Comparison of ENCODE assay signal across 29 mouse cellular contexts in genomic region chr19:4446661-4447420, GRCm38 (mm10). TPM values are rescaled to one million over a fixed set of nuclear protein-coding genes. Genes with fewer than 3 reads are reported as not detected.
DNase-seq lines count a peak whose midpoint lies in the region; ATAC-seq lines count a peak whose summit lies in the region.
"Had no signal": no experiment of that assay in that cellular context is flagged by ENCODE, and none has a peak within 500 bp of the region (broad histone marks: within the 10 kb centered on the region; RNA-seq: fewer than 3 reads in every experiment).

No protein-coding gene starts in this region.

- intact Hi-C loops in left cerebral cortex, postnatal 4 days (cut with DNase I) = loop anchor here (10.0 kb wide), 2 partner anchors 112 to 192 kb away; no protein-coding TSS in a partner anchor
- intact Hi-C loops in left cerebral cortex, postnatal 36 days (cut with DNase I) = loop anchor here (10.0 kb wide), 1 partner anchor 192 kb away; no protein-coding TSS in a partner anchor

- no peaks in the 10 kb centered on the region for H3K36me3 ChIP-seq in neural tube, embryonic 15.5 days
- H3K36me3 ChIP-seq: embryonic facial prominence, embryonic 10.5 days; forebrain, embryonic 15.5 days; heart, embryonic 13.5 days; hindbrain, embryonic 12.5 days; limb, embryonic 13.5 days; liver, embryonic 12.5 days; midbrain, embryonic 10.5 days had no signal

- no peak overlapping the region for H3K27ac ChIP-seq in neural tube, embryonic 15.5 days (replicated peaks)
- H3K27ac ChIP-seq: embryonic facial prominence, embryonic 10.5 days; forebrain, embryonic 15.5 days; heart, embryonic 13.5 days; hindbrain, embryonic 12.5 days; layer of hippocampus, adult 2 months; limb, embryonic 13.5 days; liver, embryonic 12.5 days; midbrain, embryonic 10.5 days; stomach, postnatal 0 days had no signal

- no peak overlapping the region for H3K9ac ChIP-seq in neural tube, embryonic 15.5 days (replicated peaks)
- H3K9ac ChIP-seq: forebrain, embryonic 15.5 days; heart, embryonic 13.5 days; hindbrain, embryonic 12.5 days; limb, embryonic 13.5 days; liver, embryonic 12.5 days had no signal

- peaks cover 7% of the 10 kb centered on the region; the same call in 1 of the 2 replicates for H3K4me1 ChIP-seq in neural tube, embryonic 15.5 days

- peak; percentile 51 to 65 for DNase-seq in cerebellum, adult 18-20 months
- DNase-seq in cerebellum, adult 8-10 months = no peak
- DNase-seq in left cerebral cortex, postnatal 4 days = peak; percentile 35
- no peak for DNase-seq in left cerebral cortex, postnatal 36 days (ENCODE audit: low spot score in 2 of 2)
- DNase-seq in cerebellum, postnatal 14 days = peak; percentile 62 to 71
- no peak for DNase-seq in right cerebral cortex, postnatal 25 days
- DNase-seq: adrenal gland, postnatal 36 days; heart, adult 18-20 months; heart, postnatal 14 days; kidney, adult 18-20 months; kidney, postnatal 25 days; lung, adult 18-20 months; lung, postnatal 10 days had no signal

- H3K4me3 ChIP-seq in neural tube, embryonic 15.5 days (replicated peaks) = no peak overlapping the region
- H3K4me3 ChIP-seq: embryonic facial prominence, embryonic 10.5 days; forebrain, embryonic 15.5 days; heart, embryonic 13.5 days; hindbrain, embryonic 12.5 days; layer of hippocampus, adult 2 months; limb, embryonic 13.5 days; liver, embryonic 12.5 days; midbrain, embryonic 10.5 days had no signal

- no peak for ATAC-seq in neural tube, embryonic 15.5 days (ENCODE audit: low FRiP score)
- ATAC-seq: CD4-positive, CD25-positive, alpha-beta regulatory T cell, adult 4 months; forebrain, embryonic 15.5 days; liver, embryonic 12.5 days had no signal

- H3K4me2 ChIP-seq in neural tube, embryonic 15.5 days = no peak overlapping the region
- H3K4me2 ChIP-seq: forebrain, embryonic 15.5 days; heart, embryonic 13.5 days; hindbrain, embryonic 12.5 days; limb, embryonic 13.5 days; liver, embryonic 12.5 days had no signal

- no peaks in the 10 kb centered on the region for H3K9me3 ChIP-seq in neural tube, embryonic 15.5 days (replicated peaks)
- H3K9me3 ChIP-seq: embryonic facial prominence, embryonic 10.5 days; forebrain, embryonic 15.5 days; heart, embryonic 13.5 days; hindbrain, embryonic 12.5 days; limb, embryonic 13.5 days; liver, embryonic 12.5 days; midbrain, embryonic 10.5 days had no signal

- WGBS in neural tube, embryonic 15.5 days = 89% methylated on average over 8 of the region's 8 CpGs

- no peaks in the 10 kb centered on the region for H3K27me3 ChIP-seq in neural tube, embryonic 15.5 days (replicated peaks)
- H3K27me3 ChIP-seq: forebrain, embryonic 15.5 days; heart, embryonic 13.5 days; hindbrain, embryonic 12.5 days; limb, embryonic 13.5 days had no signal

RNA-seq across cellular contexts. Expression of gene Rhod, which starts 7.6 kb away (rescaled TPM):
- total RNA-seq in left cerebral cortex, postnatal 4 days (2021) = 1 to 10 TPM; 1.1 to 2.0 TPM
- total RNA-seq in left cerebral cortex, postnatal 36 days (2021) = under 1 TPM; 0.32 to 0.86 TPM
- polyA plus RNA-seq in neural tube, embryonic 15.5 days (2015; fragmentation: Nextera tagmentation; extraction: Ambion mirVana) = 4.5 and 8.7 TPM in 2 replicates
- total RNA-seq: neutrophil, adult 5-6 weeks had no signal

RNA-seq across cellular contexts. Expression of gene Syt12, which starts 30.4 kb away (rescaled TPM):
- 1 to 10 TPM; 4.4 to 5.3 TPM for total RNA-seq in left cerebral cortex, postnatal 4 days (2021)
- total RNA-seq in left cerebral cortex, postnatal 36 days (2021) = 10 to 100 TPM; 35.2 to 38.8 TPM
- polyA plus RNA-seq in neural tube, embryonic 15.5 days (2015; fragmentation: Nextera tagmentation; extraction: Ambion mirVana) = 8.8 TPM in 2 replicates
- total RNA-seq: neutrophil, adult 5-6 weeks had no signal
- polyA plus RNA-seq: CD4-positive, CD25-positive, alpha-beta regulatory T cell, adult 4 months had no signal

RNA-seq across cellular contexts. Expression of gene Kdm2a, which starts 48.8 kb away (rescaled TPM):
- 10 to 100 TPM; 71.2 to 80.9 TPM for total RNA-seq in left cerebral cortex, postnatal 4 days (2021)
- 10 to 100 TPM; 66.6 to 82.6 TPM for total RNA-seq in left cerebral cortex, postnatal 36 days (2021)
- 28.4 and 38.5 TPM in 2 replicates for polyA plus RNA-seq in neural tube, embryonic 15.5 days (2015; fragmentation: Nextera tagmentation; extraction: Ambion mirVana)

RNA-seq across cellular contexts. Expression of gene 2010003K11Rik, which starts 51.5 kb away (rescaled TPM):
- not detected for total RNA-seq in left cerebral cortex, postnatal 4 days (2021)
- total RNA-seq in left cerebral cortex, postnatal 36 days (2021) = not detected
- 0.17 TPM in 1 of 2 replicates, not detected in the other for polyA plus RNA-seq in neural tube, embryonic 15.5 days (2015; fragmentation: Nextera tagmentation; extraction: Ambion mirVana)
- total RNA-seq: layer of hippocampus, adult 2 months; layer of hippocampus, postnatal 25 days; left cerebral cortex, postnatal 10 days; neutrophil, adult 5-6 weeks had no signal
- polyA plus RNA-seq: CD4-positive, CD25-positive, alpha-beta regulatory T cell, adult 4 months; cortical plate, adult 2 months; embryonic facial prominence, embryonic 10.5 days; forebrain, embryonic 15.5 days; heart, embryonic 13.5 days; hindbrain, embryonic 12.5 days; limb, embryonic 13.5 days; liver, embryonic 12.5 days; midbrain, embryonic 10.5 days; thymus, postnatal 0 days had no signal

Comparison
In these comparisons a context has a peak if more than half of its experiments do, and no peak if none do; other contexts are left out.
1. DNase-seq: peak in cerebellum, adult 18-20 months (2 of 2), left cerebral cortex, postnatal 4 days (single experiment) and cerebellum, postnatal 14 days (2 of 2); none in cerebellum, adult 8-10 months (single experiment), left cerebral cortex, postnatal 36 days (0 of 2) and right cerebral cortex, postnatal 25 days (single experiment).
2. RNA of gene Syt12, which starts 30.4 kb away (total RNA-seq): 35.2 to 38.8 TPM in left cerebral cortex, postnatal 36 days; 4.4 to 5.3 TPM in left cerebral cortex, postnatal 4 days; every median in the first group is over 4 times any median in the second.